Mouse (Mus musculus) testis, adult 2 months (tissue): ENCODE data around the gene Txk.

ENCODE experiments used
- CTCF ChIP-seq: fragments of 200-500 bp; IDR thresholded peaks from 2 replicates; pipeline ENCODE4 v1.5.1; 2012; ENCODE audit warnings: low read depth, mild to moderate bottlenecking, inconsistent platforms, low read length, moderate library complexity; ENCODE audit not compliant: control insufficient read depth, insufficient read depth, insufficient replicate concordance
- POLR2A ChIP-seq: fragments of 200-500 bp; IDR thresholded peaks from 2 replicates; pipeline ENCODE4 v1.6.1; 2012; ENCODE audit warnings: low read depth, mild to moderate bottlenecking, inconsistent platforms, low read length, moderate library complexity; ENCODE audit not compliant: control insufficient read depth

DNA sequence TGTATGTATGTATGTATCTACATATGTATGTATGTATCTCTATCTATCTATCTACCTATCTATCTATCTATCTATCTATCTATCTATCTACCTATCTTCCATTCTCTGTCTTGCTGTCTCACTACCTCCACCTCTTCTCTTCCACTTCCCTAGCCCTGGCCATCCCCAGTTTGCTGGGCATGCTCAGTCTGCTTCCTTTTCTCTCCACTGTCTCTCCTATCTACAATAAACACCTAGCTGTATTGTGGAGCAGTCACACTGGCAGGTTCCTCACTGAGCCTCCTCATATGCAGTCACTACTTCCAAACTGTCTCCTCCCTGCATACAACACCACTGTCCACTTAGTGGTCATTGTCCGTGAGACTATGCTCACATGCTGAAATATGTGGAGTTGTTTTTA, 19.7 kb downstream of the Txk start:
- TF ChIP-seq CTCF (no peak), POLR2A (no peak)
